Mouse (Mus musculus) embryo, embryonic 11.5 days (tissue): ENCODE data around the gene Rpusd4.

Source experiments
- DNase-seq: peaks from one replicate; pipeline ENCODE4 v3.0.0-alpha.2; 2012; ENCODE audit warnings: low read depth, low spot score

The Rpusd4 gene

DNA sequence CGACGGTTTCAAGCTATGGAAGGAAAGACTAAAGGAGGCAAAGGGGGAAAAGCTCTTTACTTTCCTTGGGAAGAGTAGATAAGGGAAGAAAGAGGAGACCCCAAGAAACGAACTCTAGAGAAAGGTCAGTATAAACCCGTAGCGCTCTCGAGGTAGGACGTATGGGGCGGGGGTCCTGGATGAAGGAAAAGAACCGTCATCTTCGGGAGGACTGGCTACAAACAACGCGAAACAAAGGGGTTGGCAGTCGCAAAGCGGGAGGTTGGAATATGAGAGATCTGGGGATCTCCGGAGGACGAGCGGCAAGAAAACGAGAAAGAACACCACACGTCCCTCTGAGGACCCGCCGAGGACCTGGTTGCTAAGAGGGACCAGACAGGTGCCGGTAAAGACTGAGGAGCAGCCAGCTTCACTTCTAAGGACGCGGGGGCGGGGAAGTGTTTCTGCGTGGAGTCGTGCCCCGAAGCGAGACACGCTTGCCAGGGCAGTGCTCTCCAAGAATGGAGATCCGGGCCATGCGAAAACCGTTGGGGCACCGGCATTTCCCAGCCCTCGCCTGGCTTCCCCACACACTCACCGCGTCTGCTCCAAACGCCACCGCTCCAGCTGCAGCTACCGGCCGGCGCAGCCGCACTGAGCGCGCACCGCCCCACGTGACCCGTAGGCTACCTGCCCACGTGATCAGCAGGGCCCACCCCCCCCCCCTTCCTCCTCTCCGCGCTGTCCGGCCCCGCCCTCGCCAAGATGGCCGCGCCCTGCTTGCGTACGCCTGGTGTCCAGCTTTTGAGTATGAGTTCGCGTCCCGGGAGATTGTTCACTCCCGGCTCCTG lies at the start of gene Rpusd4, which contains the start of gene Fam118b:
Gene Rpusd4, plus strand, starts transcription at position 720 of the 830 bp plus-strand sequence.
Gene Fam118b, minus strand, starts transcription at position 660 of the 830 bp plus-strand sequence.
- DNase-seq, result peak; percentile 88

DNA sequence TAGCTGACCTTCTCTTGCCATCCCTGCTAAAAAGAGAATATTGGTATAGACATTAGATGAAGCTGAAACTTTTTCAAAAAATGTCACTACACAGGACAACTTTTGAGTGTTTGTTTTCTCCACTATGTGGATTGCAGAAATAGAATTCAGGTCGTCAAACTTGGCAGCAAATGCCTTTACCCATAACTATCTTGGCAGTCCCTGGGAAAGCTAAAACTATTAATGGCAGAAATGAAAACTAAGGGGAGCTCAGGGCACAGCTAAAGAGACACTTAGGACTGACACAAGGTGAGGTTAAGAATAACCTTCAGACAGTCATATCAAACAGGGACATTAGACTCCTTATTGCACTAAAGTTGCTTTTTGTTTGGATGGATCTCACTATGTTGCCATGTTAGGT lies 49.7 kb upstream of the Rpusd4 start:
- no peak for DNase-seq

DNA sequence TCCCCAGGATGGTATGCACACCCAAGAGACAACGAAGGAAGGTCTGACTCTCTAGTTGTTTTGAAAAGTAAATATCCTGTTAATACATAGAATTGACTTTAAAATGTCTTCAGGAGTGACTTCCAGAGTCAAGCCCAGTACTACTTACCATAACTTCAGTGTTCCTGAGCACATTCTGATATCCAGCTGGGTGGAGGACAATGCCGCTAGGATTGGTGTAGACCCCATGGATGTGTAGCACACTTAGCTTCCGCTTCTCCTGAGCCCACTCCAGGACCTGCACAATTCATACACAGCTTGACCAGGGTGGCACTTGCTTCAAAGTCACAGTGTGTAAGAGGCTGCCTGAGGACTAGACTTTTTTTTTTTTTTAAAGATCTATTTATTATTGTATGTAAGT lies 44.2 kb upstream of the Rpusd4 start:
- no peak for DNase-seq

DNA sequence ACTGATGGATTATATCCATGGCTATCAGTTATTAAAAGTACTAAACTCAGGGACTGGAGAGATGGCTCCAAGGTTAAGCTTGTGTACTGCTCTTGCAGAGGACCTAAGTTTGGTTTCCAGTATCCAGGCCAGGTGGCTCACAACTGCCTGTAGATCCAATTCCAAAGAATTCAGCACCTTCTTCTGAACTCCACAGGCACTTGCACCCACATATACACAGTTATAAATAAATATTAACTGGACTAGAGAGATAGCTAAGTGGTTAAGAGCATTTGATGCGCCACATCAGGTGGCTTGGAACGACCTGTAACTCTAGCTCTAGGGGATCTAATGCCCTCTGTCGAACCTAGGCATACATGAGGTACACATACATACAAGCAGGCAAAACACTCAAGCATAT lies 39.0 kb upstream of the Rpusd4 start:
- DNase-seq, result no peak

DNA sequence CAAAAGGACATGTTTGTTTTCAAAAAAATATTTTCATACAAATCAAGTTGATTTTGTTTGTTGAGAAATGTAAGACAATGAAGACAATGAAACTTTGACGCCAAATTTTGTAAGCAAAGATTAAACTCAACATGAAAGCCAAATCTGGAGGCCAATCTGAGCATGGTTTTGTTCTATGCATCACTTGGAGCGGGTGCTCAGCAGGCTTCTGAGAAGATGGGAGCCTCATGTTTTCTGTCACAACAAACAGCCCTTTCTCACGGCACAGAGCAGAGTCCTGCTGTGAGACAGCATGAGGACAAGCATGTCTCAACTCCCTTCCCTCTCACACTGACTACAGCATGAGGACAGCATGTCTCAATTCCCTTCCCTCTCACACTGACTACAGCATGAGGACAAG lies 31.7 kb upstream of the Rpusd4 start:
- no peak for DNase-seq

DNA sequence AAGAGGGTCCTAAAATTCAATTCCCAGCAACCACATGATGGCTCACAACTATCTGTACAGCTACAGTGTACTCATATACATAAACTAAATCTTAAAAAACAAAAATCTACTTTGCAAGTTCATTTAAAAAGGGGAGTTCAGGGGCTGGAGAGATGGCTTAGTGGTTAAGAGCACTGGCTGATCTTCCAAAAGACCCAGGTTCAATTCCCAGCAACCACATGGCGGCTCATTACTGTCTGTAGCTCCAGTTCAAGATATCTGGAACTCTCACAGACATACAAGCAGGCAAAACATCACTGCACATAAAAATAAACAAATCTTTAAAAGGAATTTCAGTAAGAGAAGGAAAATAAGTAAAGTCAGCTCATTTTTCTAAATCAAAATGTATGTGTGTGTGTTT lies 29.3 kb upstream of the Rpusd4 start:
- no peak for DNase-seq

DNA sequence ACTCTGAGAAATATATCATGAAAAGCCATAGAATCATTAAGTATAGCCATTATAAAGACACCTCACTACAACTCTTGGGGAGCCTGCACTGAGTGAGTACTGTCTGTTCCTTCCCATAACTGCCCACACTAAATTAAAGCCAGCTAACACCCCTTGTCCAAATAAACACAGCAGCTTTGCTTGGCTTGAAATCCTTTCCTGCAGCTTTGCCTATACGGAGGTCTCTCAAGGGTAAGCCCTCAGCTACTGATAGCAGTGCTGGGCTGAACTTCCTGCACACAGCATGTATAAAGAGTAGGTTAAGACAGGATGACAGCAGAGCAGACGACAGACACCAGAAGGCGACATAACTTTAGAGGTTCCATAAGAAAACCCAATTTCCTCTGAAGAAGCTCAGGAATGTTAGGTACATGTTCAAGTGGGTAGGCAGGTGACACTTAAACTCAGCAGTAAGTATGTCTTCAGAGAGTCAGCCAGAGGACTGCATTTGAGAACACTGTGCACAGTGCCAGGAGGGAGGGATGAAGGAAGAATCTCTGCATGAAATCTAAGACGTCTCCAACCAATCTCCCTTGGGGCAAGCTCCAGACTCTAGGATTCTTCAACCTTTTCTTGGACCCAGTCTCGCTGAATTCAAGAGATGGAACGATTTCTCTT lies 28.6 kb upstream of the Rpusd4 start:
- no peak for DNase-seq

DNA sequence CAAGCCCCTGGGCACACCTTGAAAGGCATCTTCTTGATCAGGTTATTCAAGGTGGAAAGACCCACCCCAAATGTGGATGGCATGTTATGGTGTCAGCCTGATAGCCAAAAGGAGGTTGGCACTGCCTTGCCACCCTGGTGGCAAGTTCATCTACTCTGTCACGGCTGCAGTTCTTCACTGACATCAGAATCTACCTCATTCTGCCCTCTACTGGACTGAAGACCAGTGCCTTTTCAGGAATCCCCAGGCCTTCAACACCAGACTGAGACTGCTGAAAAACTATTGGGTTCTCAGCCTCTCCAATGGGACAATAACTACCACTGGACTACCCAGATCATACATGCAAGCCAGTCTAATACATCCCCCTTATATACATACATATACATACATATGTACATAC lies 27.9 kb upstream of the Rpusd4 start:
- no peak for DNase-seq

DNA sequence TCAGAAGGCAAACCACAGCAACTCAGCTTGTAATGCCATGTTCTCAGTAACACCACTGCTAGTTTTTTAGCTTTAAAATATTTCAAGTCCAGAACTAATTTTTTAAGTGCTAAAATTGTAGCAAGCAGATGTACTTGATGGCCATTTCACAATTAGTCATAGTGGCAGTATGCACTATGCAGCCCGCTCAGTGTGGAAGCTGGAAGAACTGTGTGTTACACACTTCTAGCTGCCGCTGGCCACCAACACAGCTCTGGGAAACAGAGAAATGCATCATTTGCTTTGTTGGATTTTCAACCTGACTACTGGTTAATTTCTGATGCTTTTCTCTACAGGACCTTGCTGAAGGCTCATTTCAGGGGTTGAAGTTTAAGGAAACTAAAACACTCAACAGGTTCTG lies 20.3 kb upstream of the Rpusd4 start:
- DNase-seq, result no peak

DNA sequence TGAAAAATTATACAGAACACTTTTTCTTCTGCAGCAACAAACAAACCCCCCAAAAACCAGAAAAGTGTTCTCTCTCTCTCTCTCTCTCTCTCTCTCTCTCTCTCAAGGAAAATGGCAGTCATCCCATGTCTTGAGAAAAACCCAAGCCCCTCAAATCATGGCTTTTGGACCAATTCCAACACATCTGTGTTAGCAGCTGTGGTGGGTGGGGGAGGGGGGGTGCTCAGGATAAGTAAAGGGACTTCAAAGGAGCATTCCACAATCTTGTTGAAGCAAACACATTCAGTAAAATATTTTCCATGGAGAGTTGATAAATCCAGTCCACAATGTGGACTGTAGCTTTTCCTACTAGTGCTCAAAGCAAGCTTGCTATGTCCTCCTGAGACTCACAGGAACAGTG lies 18.2 kb upstream of the Rpusd4 start:
- no peak for DNase-seq

DNA sequence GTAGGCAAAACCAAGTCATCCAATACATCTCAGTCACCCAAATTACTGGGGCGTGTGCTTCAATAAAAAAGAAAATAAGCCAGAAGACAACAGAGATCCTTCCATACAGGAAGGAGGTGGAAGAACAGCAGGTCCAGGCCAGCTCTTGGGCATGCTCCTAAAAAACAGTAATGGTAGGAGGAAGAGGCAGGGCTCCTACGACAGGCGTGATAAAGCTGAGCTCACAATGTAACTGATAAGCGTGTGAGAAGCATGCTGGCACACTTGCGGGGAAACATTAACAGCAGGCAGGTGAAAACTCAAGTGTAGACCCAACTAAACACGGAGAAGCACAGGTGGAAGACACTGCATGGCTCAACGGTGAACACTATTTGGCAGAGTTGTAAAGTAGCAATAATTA lies 10.3 kb upstream of the Rpusd4 start:
- no peak for DNase-seq

DNA sequence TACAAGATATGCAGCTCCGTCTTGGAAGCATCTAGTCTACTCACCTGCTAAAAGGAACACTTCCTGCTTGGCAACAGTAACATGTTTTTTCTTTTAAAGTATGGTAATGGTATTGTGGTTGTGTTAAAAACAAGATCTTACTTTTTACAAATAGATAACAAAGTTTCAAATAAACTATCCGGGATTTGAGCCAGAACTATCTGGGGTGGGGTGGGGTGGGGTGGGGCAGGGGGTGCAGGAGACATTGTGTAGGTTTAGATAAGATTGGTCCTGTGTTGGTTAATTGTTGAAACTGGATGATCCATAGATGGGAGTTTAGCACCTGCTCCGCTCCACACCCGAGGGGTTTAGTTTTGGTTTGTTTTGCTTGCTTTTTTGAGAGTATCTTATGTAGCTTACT lies 5.2 kb upstream of the Rpusd4 start:
- DNase-seq, result no peak

DNA sequence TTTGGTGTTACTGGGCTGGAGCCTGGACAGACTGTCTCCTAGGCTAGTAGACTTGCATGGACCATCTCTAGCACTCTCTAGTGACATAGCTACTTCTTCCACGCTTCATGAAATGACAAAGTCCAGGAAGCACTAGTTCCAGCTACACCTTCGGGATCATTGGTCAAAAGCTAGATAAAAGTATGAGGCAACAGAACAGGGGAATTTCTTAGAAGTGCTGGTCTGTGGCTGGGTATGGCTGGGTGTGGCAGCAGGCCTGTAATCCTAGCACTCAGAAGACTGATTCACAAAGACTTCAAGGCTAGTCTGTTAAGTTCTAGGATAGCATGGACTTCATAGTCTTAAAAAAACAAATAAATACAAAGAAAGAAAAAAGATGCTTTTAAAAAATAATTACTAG lies 4.2 kb upstream of the Rpusd4 start:
- no peak for DNase-seq

DNA sequence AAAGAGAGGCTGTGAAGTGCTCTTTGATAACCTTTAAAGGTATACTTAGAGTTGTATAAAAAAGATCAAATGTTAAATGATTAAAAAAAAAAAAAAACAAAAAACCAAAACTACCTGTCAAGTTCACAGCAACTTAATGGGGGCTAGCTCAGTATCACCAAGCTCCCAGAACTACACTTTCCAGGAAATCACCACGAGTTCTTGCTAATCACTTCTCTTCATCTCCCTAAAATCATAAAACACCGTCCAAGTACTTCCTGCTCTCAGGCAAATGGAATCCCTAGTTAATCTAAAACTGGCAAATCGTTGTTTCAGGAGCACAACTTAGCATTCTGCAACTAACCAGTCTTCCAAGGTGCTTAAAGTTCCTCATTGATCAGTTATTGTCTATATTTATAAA lies 3.2 kb upstream of the Rpusd4 start:
- DNase-seq, result no peak

DNA sequence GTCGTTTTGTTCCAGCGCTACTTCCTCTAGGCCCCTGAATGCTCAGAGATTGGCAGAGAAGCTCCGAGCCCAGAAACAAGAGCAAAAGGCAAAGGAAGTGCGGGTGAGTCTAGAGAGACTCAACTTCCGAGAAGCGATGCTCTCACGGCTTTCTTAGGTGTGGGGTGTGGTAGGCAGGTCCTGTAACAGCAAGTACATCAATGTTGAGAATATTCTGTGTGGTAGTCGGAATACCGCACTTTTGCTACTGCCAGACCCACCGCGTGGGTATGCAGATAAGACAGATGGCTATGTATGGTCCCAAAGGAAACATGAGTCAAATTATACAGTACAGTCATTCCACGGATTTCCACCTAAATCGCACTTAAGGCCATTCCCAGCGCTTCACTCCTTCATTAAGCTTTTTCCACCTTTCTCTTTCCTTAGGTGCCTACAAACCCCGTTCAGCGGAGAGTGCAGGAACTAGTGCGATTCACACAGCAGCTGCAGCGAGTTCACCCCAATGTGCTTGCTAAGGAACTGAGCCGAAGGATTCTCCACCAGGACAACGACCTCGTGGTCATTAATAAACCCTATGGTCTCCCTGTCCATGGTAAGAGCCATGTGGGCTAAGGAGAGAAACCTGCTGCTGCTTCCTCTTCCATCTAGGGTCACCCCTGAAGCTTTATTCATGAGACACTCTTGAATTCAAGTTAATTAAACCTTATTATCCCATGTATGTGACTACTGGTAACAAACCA lies 481 bp downstream of the Rpusd4 start:
- no peak for DNase-seq

DNA sequence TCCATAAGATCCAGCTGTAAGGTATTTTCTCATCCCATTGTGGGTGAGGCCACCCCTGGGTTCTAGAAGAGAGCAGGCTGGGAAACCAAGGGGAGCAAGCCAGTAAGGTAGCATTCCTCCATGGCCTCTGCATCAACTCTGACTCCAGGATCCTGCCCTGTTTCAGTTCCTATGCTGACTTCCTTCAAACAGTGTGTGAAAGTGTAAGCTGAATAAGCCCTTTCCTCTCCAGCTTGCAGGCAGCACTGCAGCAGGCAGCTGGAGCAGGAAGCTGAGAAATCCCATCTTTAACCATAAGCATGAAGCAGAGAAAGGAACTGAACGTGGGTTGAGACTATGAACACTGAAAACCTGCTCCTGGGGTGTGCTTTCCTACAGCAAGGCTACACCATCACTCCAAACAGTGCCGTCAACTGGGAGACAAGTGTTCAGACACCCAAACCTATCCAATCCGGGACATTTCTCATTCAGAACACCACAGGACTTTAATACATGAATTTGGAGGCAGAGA lies 10.2 kb downstream of the Rpusd4 start:
- DNase-seq, result no peak

DNA sequence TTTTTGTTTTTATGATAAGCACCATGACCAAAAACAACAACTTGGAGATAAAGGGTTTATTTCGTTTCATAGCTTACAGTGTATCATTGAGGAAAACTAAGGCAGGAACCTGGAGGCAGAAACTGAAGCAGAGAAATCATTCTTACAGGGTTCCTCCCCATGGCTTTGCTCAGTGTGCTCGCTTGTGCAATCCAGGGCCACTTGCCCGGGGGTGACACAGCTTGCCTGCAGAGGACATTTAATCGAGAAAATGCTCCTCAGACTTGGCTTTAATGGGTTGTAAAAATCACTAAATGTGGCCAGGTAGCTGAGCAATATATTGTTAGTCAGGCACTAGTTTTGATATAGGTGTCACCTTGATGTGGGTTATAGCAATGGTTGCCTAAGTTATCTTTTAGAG lies 10.8 kb downstream of the Rpusd4 start:
- no peak for DNase-seq

DNA sequence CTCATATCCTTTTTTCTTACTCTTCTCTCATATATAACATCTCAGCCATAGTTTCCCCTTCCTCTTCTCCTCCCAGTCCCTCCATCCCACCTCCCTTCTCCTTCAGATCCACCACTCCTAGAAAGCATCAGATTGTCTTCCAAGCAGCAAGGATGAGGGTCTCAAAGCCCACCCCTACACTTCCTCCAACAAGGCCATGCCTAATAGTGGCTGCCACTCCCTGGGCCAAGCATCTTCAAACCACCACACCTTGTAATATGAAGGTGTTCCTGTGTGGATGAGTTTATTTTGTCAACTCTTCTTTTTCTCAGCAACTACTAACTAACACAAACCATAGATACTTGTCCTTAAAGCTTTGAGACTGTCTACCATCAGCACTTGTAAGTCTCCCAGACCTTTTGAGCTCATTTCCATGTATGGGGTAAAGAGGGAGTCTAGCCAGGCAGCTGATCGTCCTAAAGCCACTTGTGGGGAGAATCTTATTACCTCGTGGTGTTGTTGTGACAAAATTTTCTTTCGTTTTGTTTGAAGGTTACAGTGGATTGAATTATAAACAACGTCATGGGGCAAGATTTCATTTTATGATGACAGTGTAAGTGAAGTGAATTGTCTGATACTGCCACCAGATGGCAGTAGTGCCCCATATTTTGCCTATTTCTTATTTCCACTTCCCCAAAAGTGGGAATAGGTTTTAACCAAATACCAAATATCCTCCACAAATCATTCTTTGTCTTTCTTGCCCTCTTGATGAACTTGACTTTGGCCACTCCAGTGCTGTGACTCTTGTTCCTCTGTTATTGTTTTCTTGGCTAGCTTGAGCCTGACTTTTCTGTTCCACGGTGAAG lies 14.6 kb downstream of the Rpusd4 start:
- peak; percentile 62 for DNase-seq

DNA sequence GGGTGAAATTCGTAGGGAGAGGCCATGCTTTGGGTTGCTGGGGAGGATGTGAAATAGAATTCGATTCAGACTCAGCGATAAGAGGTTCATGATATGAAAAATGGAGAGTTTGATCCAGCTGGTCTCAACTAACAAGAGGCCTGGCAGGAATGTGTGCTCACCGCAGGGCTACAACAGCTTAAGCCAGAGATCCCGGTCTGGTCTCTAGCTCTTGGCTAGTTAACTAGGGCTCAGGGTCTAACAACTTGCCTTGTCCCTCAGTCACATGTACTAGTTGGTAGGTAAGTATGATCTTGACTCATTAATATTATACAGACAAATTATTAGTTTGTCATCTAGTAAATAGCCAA lies 15.2 kb downstream of the Rpusd4 start:
- DNase-seq, result no peak

DNA sequence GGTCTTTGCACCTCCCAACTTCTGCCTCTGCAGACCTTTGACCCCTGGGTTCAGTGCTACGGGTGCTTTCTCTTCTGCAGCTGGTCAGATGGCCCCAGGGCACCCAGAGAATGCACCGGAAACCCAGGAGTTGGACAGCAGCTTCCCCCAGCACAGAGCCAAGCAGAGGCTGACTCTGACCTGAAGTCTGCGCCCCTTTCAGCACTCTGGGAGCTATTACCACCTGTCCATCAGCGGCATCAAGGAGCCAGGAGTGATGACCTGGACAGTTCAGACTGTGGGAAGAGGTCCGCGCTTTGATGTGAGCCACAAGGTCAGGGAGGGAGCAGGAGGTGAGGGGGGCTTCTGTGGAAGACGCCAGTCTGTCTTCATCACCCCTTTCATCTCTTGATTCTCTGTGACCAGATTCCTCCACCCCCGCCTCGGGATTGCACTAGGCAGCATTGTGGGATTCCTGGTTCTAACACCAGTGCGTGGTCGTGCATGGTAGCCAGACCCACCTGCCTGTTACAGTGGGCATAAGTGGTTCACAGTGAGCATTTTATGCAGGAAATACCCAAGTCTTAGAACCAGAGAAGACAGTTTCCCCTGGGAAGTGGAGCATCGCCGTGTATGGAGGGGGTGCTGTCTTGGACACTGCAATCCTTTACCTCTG lies 15.9 kb downstream of the Rpusd4 start:
- DNase-seq, result no peak

DNA sequence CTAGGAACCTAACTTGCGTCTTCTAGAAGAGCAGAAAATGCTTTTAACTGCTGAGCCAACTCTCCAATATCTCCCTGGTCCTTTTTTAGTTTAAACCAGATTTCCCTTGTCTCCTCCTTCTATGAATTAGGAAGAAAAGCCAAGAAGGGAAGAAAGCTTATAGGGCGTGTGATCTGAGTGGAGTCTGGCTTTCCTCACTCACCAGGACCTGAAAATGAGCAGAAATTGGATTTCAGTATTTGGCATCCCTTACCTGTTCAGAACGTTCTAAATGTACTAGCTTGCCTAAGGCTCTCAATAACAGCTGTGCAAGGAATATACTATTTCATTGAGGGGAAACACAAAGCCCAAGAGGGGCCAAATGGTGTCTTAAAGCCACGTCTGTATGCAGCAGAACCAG lies 16.7 kb downstream of the Rpusd4 start:
- no peak for DNase-seq
